Mouse (Mus musculus): ENCODE measurements around the gene Efemp2.

- TF ChIP-seq POLR2A (IDR thresholded peaks at IDR 0.05; ENCODE audit: borderline replicate concordance, low read depth, low read length) (peak; percentile 65; the same call in 1 of the 2 replicates), CTCF (IDR thresholded peaks at IDR 0.05; ENCODE audit: low read depth, low read length) (no peak; the same call in 1 of the 2 replicates)
These were observed 36.6 kb downstream of the Efemp2 start, which contains the start of gene Snx32 for GRCm38 (mm10) chr19:5510031-5511026.
